Mouse (Mus musculus): Measurements from ENCODE around the gene 1700012P22Rik.
A peak's percentile ranks its signal among the peaks of the same experiment; 100 is the strongest.

1700012P22Rik gene

DNA sequence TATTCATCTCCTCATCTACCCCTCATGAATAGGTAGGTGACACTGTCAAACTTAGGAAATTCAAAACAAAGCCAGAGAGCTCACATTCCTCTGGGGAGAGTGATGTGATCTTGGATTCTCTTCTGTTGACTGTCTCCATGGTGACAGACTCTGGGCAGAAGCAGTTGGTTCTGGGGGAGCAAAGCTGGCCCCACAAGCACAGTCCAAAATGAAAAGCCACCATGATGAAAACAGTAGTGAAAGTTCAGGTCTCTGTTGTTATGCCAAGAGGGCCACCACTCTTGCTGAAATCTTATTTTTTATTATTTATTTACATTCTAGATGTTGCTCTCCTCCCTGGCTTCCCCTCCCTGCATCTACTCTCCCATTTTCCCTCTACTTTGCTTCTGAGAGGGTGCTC lies at the start of gene 1700012P22Rik:
TSS of gene 1700012P22Rik (minus strand) at position 101 of the 400 bp plus-strand sequence.
- DNase-seq (ENCODE audit: low spot score) = no peak

DNA sequence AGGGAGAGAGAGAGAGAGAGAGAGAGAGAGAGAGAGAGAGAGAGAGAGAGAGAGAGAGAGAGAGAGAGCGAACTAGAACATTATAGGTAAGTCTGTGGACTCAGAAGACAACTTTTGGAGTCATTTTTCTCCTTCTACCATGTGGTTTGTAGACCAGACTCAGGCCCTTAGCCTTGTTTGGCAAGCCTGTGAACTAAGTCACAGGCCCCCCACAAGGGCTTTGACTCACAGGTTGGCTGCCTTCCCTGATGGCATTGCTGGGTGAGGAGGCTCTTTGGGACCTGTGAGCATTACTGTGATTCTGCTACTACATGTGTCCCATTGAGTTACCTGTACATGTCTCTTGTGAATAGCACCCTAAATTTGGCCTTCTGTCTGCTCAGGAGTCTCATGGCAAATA lies 29.5 kb upstream of the 1700012P22Rik start:
- no peak for DNase-seq (ENCODE audit: low spot score)

- DNase-seq (ENCODE audit: low spot score) = no peak
These were observed 26.6 kb upstream of the 1700012P22Rik start for GRCm38 (mm10) chr4:144465206-144465605.

DNA sequence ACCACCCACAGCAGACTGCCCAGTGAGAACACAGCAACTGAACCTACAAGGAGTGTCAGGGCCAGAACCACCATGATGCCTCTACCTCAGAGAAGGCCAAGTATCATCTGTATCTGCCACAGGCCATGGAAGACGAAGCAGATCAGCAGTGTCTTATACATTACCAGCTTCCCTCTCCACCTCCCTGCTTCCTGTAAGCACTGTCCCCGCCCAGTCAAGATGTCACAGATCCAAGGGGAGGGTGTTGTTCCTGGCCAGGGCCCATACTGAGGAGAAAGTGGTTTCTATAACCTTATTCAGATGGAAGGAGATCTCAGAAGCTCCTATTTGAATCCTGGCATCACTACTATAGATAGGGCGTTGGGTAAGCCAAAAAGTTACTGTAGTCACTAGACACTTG lies 25.1 kb upstream of the 1700012P22Rik start, which contains the start of gene Aadacl3:
TSS of gene Aadacl3 (minus strand) at position 101 of the 400 bp plus-strand sequence.
- DNase-seq (ENCODE audit: low spot score) = no peak

- DNase-seq (ENCODE audit: low spot score) = no peak
These were observed 14.6 kb upstream of the 1700012P22Rik start, which contains the start of gene Gm9944 for GRCm38 (mm10) chr4:144453217-144453616. Gene Gm9944, minus strand, starts transcription at chr4:144453317.

GRCm38 (mm10) chr4:144448546-144448945 lies 10.0 kb upstream of the 1700012P22Rik start:
- no peak for DNase-seq (ENCODE audit: low spot score)

DNA sequence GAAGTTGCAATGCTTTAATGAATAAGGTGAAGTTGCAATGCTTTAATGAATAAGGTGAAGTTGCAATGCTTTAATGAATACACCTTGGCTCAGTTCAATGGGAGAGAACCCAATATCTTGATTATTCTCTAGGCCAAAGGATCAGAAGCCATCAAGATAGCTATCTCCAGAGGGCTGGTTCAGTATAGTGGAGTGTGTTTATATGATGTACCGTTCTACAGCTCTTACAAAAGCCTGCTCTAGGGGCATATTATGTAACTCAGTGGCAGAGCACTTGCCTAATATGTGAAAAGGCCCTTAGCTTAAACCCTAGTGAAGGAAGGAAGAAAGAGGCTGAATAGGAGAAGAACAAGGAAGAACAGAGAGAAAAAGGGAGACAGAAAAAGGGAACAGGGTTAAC lies 3.0 kb upstream of the 1700012P22Rik start:
- DNase-seq (ENCODE audit: low spot score) = no peak

GRCm38 (mm10) chr4:144441095-144441494 lies 2.5 kb upstream of the 1700012P22Rik start:
- no peak for DNase-seq (ENCODE audit: low spot score)

DNA sequence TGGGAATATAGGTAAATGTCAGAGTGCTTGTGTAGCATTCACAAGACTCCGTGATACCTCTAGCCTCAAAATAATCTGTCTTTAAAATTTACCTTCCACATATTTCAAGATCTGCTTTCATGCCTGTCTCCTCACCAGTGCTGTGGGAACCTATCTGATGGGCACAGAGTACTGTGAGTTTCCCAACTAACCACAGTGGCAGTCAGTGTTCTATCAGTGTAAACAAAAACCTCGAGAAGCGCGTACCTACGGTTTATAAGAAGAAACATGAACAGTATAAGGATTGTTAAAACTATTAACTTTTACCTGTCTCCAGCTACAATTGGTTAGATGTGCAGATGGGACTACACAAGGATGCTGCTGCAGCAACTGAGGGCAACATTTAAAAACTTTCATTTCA lies 5.4 kb downstream of the 1700012P22Rik start:
- no peak for DNase-seq (ENCODE audit: low spot score)

- DNase-seq (ENCODE audit: low spot score) = no peak
These were observed 7.8 kb downstream of the 1700012P22Rik start for GRCm38 (mm10) chr4:144430723-144431122.

DNA sequence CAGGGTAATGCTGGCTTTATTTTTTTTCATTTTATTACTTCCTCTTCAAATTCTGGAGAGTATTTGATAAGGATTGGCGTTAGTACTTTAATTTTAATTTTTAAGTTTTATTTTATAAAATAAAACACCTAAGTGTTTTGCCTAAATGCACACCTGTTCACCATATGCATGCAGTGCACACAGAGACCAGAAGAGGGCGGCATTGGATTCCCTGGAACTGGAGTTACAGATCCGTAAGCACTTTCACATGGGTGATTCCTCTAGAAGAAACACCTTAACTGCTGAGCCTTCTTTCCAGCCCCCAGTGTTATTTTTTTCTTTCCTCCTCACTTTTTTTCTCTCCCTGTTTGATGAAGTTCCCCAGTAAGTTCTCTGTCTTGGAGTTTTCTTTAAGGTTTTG lies 9.7 kb downstream of the 1700012P22Rik start:
- no peak for DNase-seq (ENCODE audit: low spot score)

GRCm38 (mm10) chr4:144424590-144424989 lies 14.0 kb downstream of the 1700012P22Rik start:
- DNase-seq (ENCODE audit: low spot score) = no peak

DNA sequence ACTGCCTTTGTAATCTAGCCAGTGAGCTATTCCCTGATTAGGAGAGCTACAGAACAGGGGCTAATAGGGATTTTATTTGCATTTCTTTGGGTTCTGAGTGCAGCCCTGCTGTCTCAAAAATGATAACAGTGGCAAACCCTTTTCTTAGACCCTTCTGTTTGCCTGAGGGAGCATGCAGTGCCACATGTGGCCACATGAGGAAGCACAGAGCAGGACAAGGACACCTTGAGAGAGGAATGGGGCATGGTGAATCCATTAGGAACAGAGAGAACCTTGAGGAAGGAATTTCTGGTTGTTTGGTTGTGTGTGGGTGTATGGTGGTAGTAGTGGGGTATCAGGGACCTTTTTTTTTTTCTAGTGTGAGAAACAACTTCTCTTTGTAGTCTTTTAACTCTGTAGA lies 17.9 kb downstream of the 1700012P22Rik start:
- DNase-seq (ENCODE audit: low spot score) = no peak

- no peak for DNase-seq (ENCODE audit: low spot score)
These were observed 30.3 kb downstream of the 1700012P22Rik start, which contains the start of gene Pramef12 for GRCm38 (mm10) chr4:144408290-144408689. Gene Pramef12, minus strand, starts transcription at chr4:144408464.

DNA sequence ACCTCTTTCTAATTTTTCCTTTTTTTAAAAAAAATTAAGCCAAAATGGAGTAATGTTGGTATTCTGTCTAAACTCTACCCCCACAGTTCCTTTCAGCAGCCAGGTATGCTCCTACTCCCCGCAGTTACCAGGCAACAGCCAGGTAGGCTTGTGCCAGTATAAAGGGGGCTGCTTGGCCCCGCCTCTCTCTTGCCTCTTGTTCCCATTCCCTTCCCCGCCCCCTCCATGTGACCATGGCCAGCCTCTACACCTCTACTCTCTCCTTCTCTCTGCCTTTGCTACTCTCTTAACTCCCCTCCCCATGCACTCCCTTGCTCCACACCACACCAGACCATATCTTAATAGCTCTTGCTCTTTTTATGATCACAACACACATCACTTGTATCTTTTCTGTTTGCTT lies 32.3 kb downstream of the 1700012P22Rik start:
- no peak for DNase-seq (ENCODE audit: low spot score)

GRCm38 (mm10) chr4:144404456-144405086 lies 34.0 kb downstream of the 1700012P22Rik start:
- DNase-seq (ENCODE audit: low spot score) = peak; percentile 87

DNA sequence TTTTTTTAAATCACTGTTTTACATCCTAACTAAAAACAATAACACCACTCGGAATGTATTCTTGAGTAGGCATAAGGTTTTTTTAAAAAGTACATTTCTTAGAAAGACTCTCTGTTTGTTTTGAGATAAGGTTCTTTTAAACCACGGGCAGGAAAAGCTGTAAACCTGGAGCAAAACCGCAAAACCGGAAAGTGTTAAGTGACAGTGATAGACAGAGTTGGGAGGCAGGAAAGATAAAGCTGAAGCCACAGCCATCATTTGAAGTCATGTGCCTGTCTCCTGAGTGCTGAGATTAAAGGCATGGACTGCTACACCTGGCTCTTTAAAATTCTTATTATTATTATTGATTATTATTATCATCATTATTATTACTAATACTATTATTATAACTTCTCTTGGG lies 35.9 kb downstream of the 1700012P22Rik start:
- no peak for DNase-seq (ENCODE audit: low spot score)

DNA sequence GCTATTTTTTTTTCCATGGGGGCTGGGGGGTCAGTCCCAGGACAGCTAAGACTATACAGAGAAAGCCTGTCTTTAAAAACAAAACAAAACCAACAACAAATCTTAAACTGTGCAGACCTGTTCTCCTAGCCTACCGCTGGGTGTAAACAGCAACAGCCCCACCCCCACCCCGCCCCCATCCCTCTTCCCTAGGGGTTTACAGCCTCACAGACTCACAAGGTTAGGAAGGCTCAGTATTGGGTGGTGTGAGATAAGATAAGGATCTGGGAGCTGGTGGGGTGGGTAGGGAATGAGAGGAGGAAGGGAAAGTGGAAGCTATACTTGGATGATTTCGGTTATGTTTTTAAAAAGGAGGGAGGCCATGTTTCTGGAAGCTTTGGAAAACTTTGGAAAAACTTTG lies 42.3 kb downstream of the 1700012P22Rik start:
- DNase-seq (ENCODE audit: low spot score) = no peak

DNA sequence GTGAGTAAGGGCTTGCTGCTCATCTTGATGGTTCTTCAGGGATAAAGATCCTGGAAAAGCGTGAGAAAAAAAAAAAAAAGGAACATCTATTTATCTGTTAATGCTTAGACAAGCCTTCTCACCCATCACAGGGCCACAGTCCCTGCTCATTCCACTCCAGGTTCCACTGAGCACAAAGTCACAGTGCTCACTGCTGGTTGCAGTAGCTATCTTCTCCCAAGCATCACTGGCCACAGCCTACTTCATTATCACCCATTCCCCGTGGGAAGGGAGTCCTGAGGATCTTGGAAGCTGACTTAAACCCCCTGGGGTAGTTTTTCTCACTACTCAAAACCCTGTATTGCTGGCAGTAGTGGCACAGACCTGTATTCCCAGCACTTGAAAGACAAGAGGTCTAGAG lies 60.7 kb downstream of the 1700012P22Rik start, which contains the start of gene Pramef20:
TSS of gene Pramef20 (minus strand) at position 23 of the 400 bp plus-strand sequence.
- DNase-seq (ENCODE audit: low spot score) = no peak

Data from yolk sac, embryonic 10.5 days (tissue).